Mouse (Mus musculus): ENCODE data around the gene Chrna9. TPM values are rescaled to one million over a fixed set of nuclear protein-coding genes. Genes with fewer than 3 reads are reported as not detected.

Gene Chrna9
- polyA plus RNA-seq, 2 experiments = 0.45 TPM; not detected in 1

- Histone ChIP-seq H3K27me3 (ENCODE audit: control insufficient read depth, insufficient read depth, low read length) (no peaks in the 10 kb centered on the region), H3K27ac (replicated peaks; ENCODE audit: low read depth, low read length) (no peak overlapping the region), H3K9me3 (ENCODE audit: control insufficient read depth, low read length) (no peaks in the 10 kb centered on the region), H3K4me2 (replicated peaks; ENCODE audit: low read depth, low read length, severe bottlenecking) (no peak overlapping the region), H3K9ac (ENCODE audit: low read depth, low read length, severe bottlenecking) (no peak overlapping the region), H3K36me3 (ENCODE audit: control insufficient read depth, insufficient read depth, low read length) (no peaks in the 10 kb centered on the region), H3K4me1 (ENCODE audit: control insufficient read depth, insufficient read depth, low read length) (peaks cover 6% of the 10 kb centered on the region), H3K4me3 (replicated peaks; ENCODE audit: low read length) (no peak overlapping the region)
- TF ChIP-seq POLR2A (IDR thresholded peaks at IDR 0.05; ENCODE audit: borderline replicate concordance, extremely low read depth, insufficient read depth, insufficient read length) = no peak
- WGBS = 85% methylated on average over 5 of the region's 5 CpGs
- ATAC-seq (ENCODE audit: low FRiP score, low read depth) (no peak), DNase-seq (ENCODE audit: low spot score) (no peak)
Observed at GRCm38 (mm10) chr5:65916930-65917329, 17.8 kb upstream of the Chrna9 start.

- no peaks in the 10 kb centered on the region for H3K27me3 ChIP-seq (ENCODE audit: control insufficient read depth, insufficient read depth, low read length)
- no peak overlapping the region for H3K4me3 ChIP-seq (replicated peaks; ENCODE audit: low read length)
- H3K4me2 ChIP-seq (replicated peaks; ENCODE audit: low read depth, low read length, severe bottlenecking) = no peak overlapping the region
- no peaks in the 10 kb centered on the region for H3K9me3 ChIP-seq (ENCODE audit: control insufficient read depth, low read length)
- no peaks in the 10 kb centered on the region for H3K36me3 ChIP-seq (ENCODE audit: control insufficient read depth, insufficient read depth, low read length)
- H3K9ac ChIP-seq (ENCODE audit: low read depth, low read length, severe bottlenecking) = no peak overlapping the region
- H3K27ac ChIP-seq (replicated peaks; ENCODE audit: low read depth, low read length) = no peak overlapping the region
- no peak for TF ChIP-seq POLR2A (IDR thresholded peaks at IDR 0.05; ENCODE audit: borderline replicate concordance, extremely low read depth, insufficient read depth, insufficient read length)
- 74% methylated on average over 3 of the region's 3 CpGs for whole genome bisulfite sequencing
- 0 out of 2 replicates have a peak, but pooled peaks have one; percentile 44 for ATAC-seq (ENCODE audit: low FRiP score, low read depth)
- H3K4me1 ChIP-seq (ENCODE audit: control insufficient read depth, insufficient read depth, low read length) = peaks cover 6% of the 10 kb centered on the region
- DNase-seq (ENCODE audit: low spot score) = peak; percentile 45
Observed at GRCm38 (mm10) chr5:65918601-65919000, 16.1 kb upstream of the Chrna9 start.

GRCm38 (mm10) chr5:65919326-65919725, 15.4 kb upstream of the Chrna9 start:
- Histone ChIP-seq H3K4me2 (replicated peaks; ENCODE audit: low read depth, low read length, severe bottlenecking) (no peak overlapping the region), H3K36me3 (ENCODE audit: control insufficient read depth, insufficient read depth, low read length) (no peaks in the 10 kb centered on the region), H3K27me3 (ENCODE audit: control insufficient read depth, insufficient read depth, low read length) (no peaks in the 10 kb centered on the region), H3K9ac (ENCODE audit: low read depth, low read length, severe bottlenecking) (no peak overlapping the region), H3K9me3 (ENCODE audit: control insufficient read depth, low read length) (no peaks in the 10 kb centered on the region), H3K27ac (replicated peaks; ENCODE audit: low read depth, low read length) (no peak overlapping the region), H3K4me1 (ENCODE audit: control insufficient read depth, insufficient read depth, low read length) (peaks cover 6% of the 10 kb centered on the region), H3K4me3 (replicated peaks; ENCODE audit: low read length) (no peak overlapping the region)
- DNase-seq (ENCODE audit: low spot score) = no peak
- no peak for ATAC-seq (ENCODE audit: low FRiP score, low read depth)
- TF ChIP-seq POLR2A (IDR thresholded peaks at IDR 0.05; ENCODE audit: borderline replicate concordance, extremely low read depth, insufficient read depth, insufficient read length) = no peak
- 85% methylated on average over 12 of the region's 12 CpGs for WGBS

GRCm38 (mm10) chr5:65919904-65920303, 14.8 kb upstream of the Chrna9 start:
- DNase-seq (ENCODE audit: low spot score) = no peak
- TF ChIP-seq POLR2A (IDR thresholded peaks at IDR 0.05; ENCODE audit: borderline replicate concordance, extremely low read depth, insufficient read depth, insufficient read length) = no peak
- ATAC-seq (ENCODE audit: low FRiP score, low read depth) = no peak
- H3K36me3 ChIP-seq (ENCODE audit: control insufficient read depth, insufficient read depth, low read length) = no peaks in the 10 kb centered on the region
- no peak overlapping the region for H3K27ac ChIP-seq (replicated peaks; ENCODE audit: low read depth, low read length)
- H3K9ac ChIP-seq (ENCODE audit: low read depth, low read length, severe bottlenecking) = no peak overlapping the region
- no peak overlapping the region for H3K4me2 ChIP-seq (replicated peaks; ENCODE audit: low read depth, low read length, severe bottlenecking)
- H3K27me3 ChIP-seq (ENCODE audit: control insufficient read depth, insufficient read depth, low read length) = no peaks in the 10 kb centered on the region
- peaks cover 6% of the 10 kb centered on the region for H3K4me1 ChIP-seq (ENCODE audit: control insufficient read depth, insufficient read depth, low read length)
- WGBS = 94% methylated on average over 3 of the region's 3 CpGs
- no peaks in the 10 kb centered on the region for H3K9me3 ChIP-seq (ENCODE audit: control insufficient read depth, low read length)
- no peak overlapping the region for H3K4me3 ChIP-seq (replicated peaks; ENCODE audit: low read length)

- H3K4me2 ChIP-seq (replicated peaks; ENCODE audit: low read depth, low read length, severe bottlenecking) = no peak overlapping the region
- ATAC-seq (ENCODE audit: low FRiP score, low read depth) = no peak
- no peak for DNase-seq (ENCODE audit: low spot score)
- no peaks in the 10 kb centered on the region for H3K36me3 ChIP-seq (ENCODE audit: control insufficient read depth, insufficient read depth, low read length)
- H3K27ac ChIP-seq (replicated peaks; ENCODE audit: low read depth, low read length) = no peak overlapping the region
- H3K4me1 ChIP-seq (ENCODE audit: control insufficient read depth, insufficient read depth, low read length) = peaks cover 6% of the 10 kb centered on the region
- no peak overlapping the region for H3K9ac ChIP-seq (ENCODE audit: low read depth, low read length, severe bottlenecking)
- 83% methylated on average over 12 of the region's 12 CpGs for WGBS
- no peak for TF ChIP-seq POLR2A (IDR thresholded peaks at IDR 0.05; ENCODE audit: borderline replicate concordance, extremely low read depth, insufficient read depth, insufficient read length)
- no peak overlapping the region for H3K4me3 ChIP-seq (replicated peaks; ENCODE audit: low read length)
- H3K9me3 ChIP-seq (ENCODE audit: control insufficient read depth, low read length) = no peaks in the 10 kb centered on the region
- H3K27me3 ChIP-seq (ENCODE audit: control insufficient read depth, insufficient read depth, low read length) = no peaks in the 10 kb centered on the region
Observed at GRCm38 (mm10) chr5:65920701-65921426, 13.9 kb upstream of the Chrna9 start.
